17 mouse cellular contexts compared by ENCODE assay signal in the genomic region with DNA sequence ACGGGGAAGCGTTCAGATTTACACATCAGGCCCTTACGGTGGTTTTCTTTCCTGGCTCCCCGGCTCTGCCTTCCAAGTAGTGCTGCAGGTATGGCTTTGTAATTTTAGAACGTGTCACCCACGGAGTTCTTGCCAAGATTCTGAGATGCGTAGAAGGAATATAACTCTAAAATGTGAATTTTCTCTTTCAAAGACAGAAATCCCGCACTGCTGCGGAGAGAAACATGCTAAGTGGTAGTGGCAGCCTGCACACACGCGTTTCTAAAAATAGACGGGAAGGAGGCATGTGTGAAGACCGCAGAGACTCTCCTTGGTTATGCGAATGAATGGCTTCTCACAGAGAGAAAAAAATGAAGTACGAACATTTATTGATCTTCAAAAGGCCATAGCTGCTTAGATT. TPM values are rescaled to one million over a fixed set of nuclear protein-coding genes. Genes with fewer than 3 reads are reported as not detected.
A peak's percentile ranks its signal among the peaks of the same experiment; 100 is the strongest.
DNase-seq lines count a peak whose midpoint lies in the region; ATAC-seq and TF ChIP-seq lines count a peak whose summit lies in the region.
"Had no signal": no experiment of that assay in that cellular context is flagged by ENCODE, and none has a peak within 500 bp of the region (broad histone marks: within the 10 kb centered on the region; RNA-seq: fewer than 3 reads in every experiment).

No protein-coding gene starts in this region.

- no peak overlapping the region for H3K9ac ChIP-seq in embryonic facial prominence, embryonic 14.5 days (ENCODE audit: low read depth, low read length)
- no peak overlapping the region for H3K9ac ChIP-seq in kidney, embryonic 14.5 days (ENCODE audit: low read depth, low read length)
- H3K9ac ChIP-seq: hindbrain, embryonic 13.5 days; lung, embryonic 14.5 days had no signal

- H3K27me3 ChIP-seq in embryonic facial prominence, embryonic 14.5 days (replicated peaks; ENCODE audit: control insufficient read depth, insufficient read depth, low read length), result no peaks in the 10 kb centered on the region
- H3K27me3 ChIP-seq in kidney, embryonic 14.5 days (ENCODE audit: control insufficient read depth, insufficient read depth, low read length), result no peaks in the 10 kb centered on the region
- H3K27me3 ChIP-seq: hindbrain, embryonic 13.5 days had no signal

- H3K36me3 ChIP-seq in embryonic facial prominence, embryonic 14.5 days (ENCODE audit: control insufficient read depth, insufficient read depth, low read length), result no peaks in the 10 kb centered on the region
- H3K36me3 ChIP-seq in kidney, embryonic 14.5 days (ENCODE audit: control insufficient read depth, insufficient read depth, low read length), result no peaks in the 10 kb centered on the region
- H3K36me3 ChIP-seq: hindbrain, embryonic 13.5 days had no signal

- peaks cover 5% of the 10 kb centered on the region; the same call in 1 of the 2 replicates for H3K4me1 ChIP-seq in embryonic facial prominence, embryonic 14.5 days (ENCODE audit: control insufficient read depth, insufficient read depth, low read length)
- no peaks in the 10 kb centered on the region for H3K4me1 ChIP-seq in kidney, embryonic 14.5 days (ENCODE audit: control insufficient read depth, insufficient read depth, low read length)

- no peak for ATAC-seq in embryonic facial prominence, embryonic 14.5 days (ENCODE audit: low read depth)
- ATAC-seq in kidney, embryonic 14.5 days (ENCODE audit: low FRiP score, low TSS enrichment), result no peak
- ATAC-seq: intestine, postnatal 0 days had no signal

- H3K4me3 ChIP-seq in gastrocnemius, adult 2 months, result peak overlapping the region; percentile 36
- no peak overlapping the region for H3K4me3 ChIP-seq in embryonic facial prominence, embryonic 14.5 days (ENCODE audit: low read depth, low read length)
- no peak overlapping the region for H3K4me3 ChIP-seq in kidney, embryonic 14.5 days (ENCODE audit: low read length)
- H3K4me3 ChIP-seq: hindbrain, embryonic 13.5 days had no signal

- 53% methylated on average over 15 of the region's 15 CpGs for WGBS in embryonic facial prominence, embryonic 14.5 days
- WGBS in kidney, embryonic 14.5 days, result 90% methylated on average over 15 of the region's 15 CpGs

- no peak for DNase-seq in gastrocnemius, adult 2 months
- DNase-seq in gastrocnemius, postnatal 4 days (ENCODE audit: low spot score in 2 of 2), result no peak
- DNase-seq in left cerebral cortex, postnatal 25 days (ENCODE audit: low spot score in 2 of 2), result peak; percentile 21 to 58
- no peak for DNase-seq in left cerebral cortex, postnatal 4 days
- DNase-seq in embryonic facial prominence, embryonic 14.5 days (ENCODE audit: low spot score), result peak; percentile 61
- DNase-seq in right cerebral cortex, adult 2 months (ENCODE audit: low spot score in 2 of 2), result peak; percentile 16 to 21
- no peak for DNase-seq in testis, postnatal 14 days (ENCODE audit: low spot score)
- DNase-seq: adrenal gland, adult 2 months; cerebellum, adult 9-10 months; gastrocnemius, postnatal 36 days; kidney, postnatal 14 days; layer of hippocampus, adult 9-11 months; lung, embryonic 14.5 days; spleen, adult 18-20 months had no signal

- TF ChIP-seq CTCF in gastrocnemius, adult 2 months (IDR thresholded peaks at IDR 0.05), result no peak

- 0 out of 2 replicates have a peak, but pooled peaks cover 7% of the 10 kb centered on the region for H3K9me3 ChIP-seq in embryonic facial prominence, embryonic 14.5 days (ENCODE audit: control insufficient read depth, low read length)
- no peaks in the 10 kb centered on the region for H3K9me3 ChIP-seq in kidney, embryonic 14.5 days (ENCODE audit: control insufficient read depth, low read length)
- H3K9me3 ChIP-seq: hindbrain, embryonic 13.5 days had no signal

- H3K27ac ChIP-seq in gastrocnemius, adult 2 months, result no peak overlapping the region
- H3K27ac ChIP-seq in embryonic facial prominence, embryonic 14.5 days (replicated peaks; ENCODE audit: low read depth, low read length), result peak overlapping the region; percentile 48; the same call in 1 of the 2 replicates
- H3K27ac ChIP-seq in kidney, embryonic 14.5 days (ENCODE audit: low read depth, low read length), result no peak overlapping the region
- H3K27ac ChIP-seq: hindbrain, embryonic 13.5 days had no signal

- peak overlapping the region; percentile 29; the same call in 1 of the 2 replicates for H3K4me2 ChIP-seq in embryonic facial prominence, embryonic 14.5 days (ENCODE audit: low read depth, low read length)
- H3K4me2 ChIP-seq in kidney, embryonic 14.5 days (replicated peaks; ENCODE audit: low read depth, low read length), result no peak overlapping the region
- H3K4me2 ChIP-seq: hindbrain, embryonic 13.5 days; lung, embryonic 14.5 days had no signal

- intact Hi-C loops in gastrocnemius, adult 2 months (cut with DNase I), result no loop called here
- intact Hi-C loops in left cerebral cortex, postnatal 25 days (cut with DNase I), result no loop called here
- intact Hi-C loops in left cerebral cortex, postnatal 4 days (cut with DNase I), result no loop called here

RNA-seq across cellular contexts. Expression of gene Kif13a, which starts 21.5 kb away (rescaled TPM):
- total RNA-seq in gastrocnemius, adult 2 months (2021), result 10 to 100 TPM; 90.6 to 92.3 TPM
- total RNA-seq in gastrocnemius, postnatal 4 days (2021), result 10 to 100 TPM; 61.0 to 67.1 TPM
- 10 to 100 TPM; 17.7 to 18.1 TPM for total RNA-seq in left cerebral cortex, postnatal 25 days (2021)
- 10 to 100 TPM; 30.8 to 30.9 TPM for total RNA-seq in left cerebral cortex, postnatal 4 days (2021)
- 24.0 and 25.2 TPM in 2 replicates for polyA plus RNA-seq in embryonic facial prominence, embryonic 14.5 days (2014; fragmentation: Nextera tagmentation; extraction: Ambion mirVana)
- 8.7 and 18.2 TPM in 2 replicates for polyA plus RNA-seq in kidney, embryonic 14.5 days (2014; fragmentation: Nextera tagmentation; extraction: Ambion mirVana)

Comparison
In these comparisons a context has a peak if more than half of its experiments do, and no peak if none do; other contexts are left out.
1. DNase-seq: peak in left cerebral cortex, postnatal 25 days (2 of 2), embryonic facial prominence, embryonic 14.5 days (single experiment) and right cerebral cortex, adult 2 months (2 of 2); none in gastrocnemius, adult 2 months (single experiment), gastrocnemius, postnatal 4 days (0 of 2), left cerebral cortex, postnatal 4 days (single experiment) and testis, postnatal 14 days (single experiment).